Mouse (Mus musculus): ENCODE results near the gene Plbd2. TPM values are rescaled to one million over a fixed set of nuclear protein-coding genes. Genes with fewer than 3 reads are reported as not detected.

Gene Plbd2
- polyA plus RNA-seq, 1 experiment from 2014 or later, result 58.8 TPM

GRCm38 (mm10) chr5:120468830-120469229 is 34.6 kb downstream of the Plbd2 start:
- Histone ChIP-seq H3K4me3 (no peak overlapping the region), H3K27ac (no peak overlapping the region), H3K27me3 (peaks cover 5% of the 10 kb centered on the region), H3K4me1 (0 out of 2 replicates have a peak, but pooled peaks cover 7% of the 10 kb centered on the region), H3K9me3 (no peaks in the 10 kb centered on the region), H3K9ac (no peak overlapping the region), H3K4me2 (replicated peaks) (no peak overlapping the region), H3K36me3 (no peaks in the 10 kb centered on the region)
- 86% methylated on average over 6 of the region's 6 CpGs for WGBS
- ATAC-seq (ENCODE audit: low FRiP score, low read depth), result no peak

- no peak for ATAC-seq (ENCODE audit: low FRiP score, low read depth)
- Histone ChIP-seq H3K9ac (no peak overlapping the region), H3K9me3 (no peaks in the 10 kb centered on the region), H3K4me3 (no peak overlapping the region), H3K4me1 (0 out of 2 replicates have a peak, but pooled peaks cover 7% of the 10 kb centered on the region), H3K27me3 (peaks cover 10% of the 10 kb centered on the region), H3K27ac (no peak overlapping the region), H3K4me2 (replicated peaks) (no peak overlapping the region), H3K36me3 (no peaks in the 10 kb centered on the region)
- 61% methylated on average over 5 of the region's 5 CpGs for WGBS
Observed at GRCm38 (mm10) chr5:120468336-120468735, 35.1 kb downstream of the Plbd2 start.

GRCm38 (mm10) chr5:120467026-120467425 is 36.4 kb downstream of the Plbd2 start:
- no peaks in the 10 kb centered on the region for H3K36me3 ChIP-seq
- peak overlapping the region; percentile 15; the same call in 1 of the 2 replicates for H3K4me3 ChIP-seq
- 0 out of 2 replicates have a peak, but pooled peaks cover 7% of the 10 kb centered on the region for H3K4me1 ChIP-seq
- H3K27ac ChIP-seq, result no peak overlapping the region
- peaks cover 23% of the 10 kb centered on the region for H3K27me3 ChIP-seq
- no peaks in the 10 kb centered on the region for H3K9me3 ChIP-seq
- H3K9ac ChIP-seq, result no peak overlapping the region
- no peak for ATAC-seq (ENCODE audit: low FRiP score, low read depth)
- 7% methylated on average over 4 of the region's 4 CpGs for WGBS
- H3K4me2 ChIP-seq (replicated peaks), result no peak overlapping the region

GRCm38 (mm10) chr5:120465860-120466259 is 37.6 kb downstream of the Plbd2 start:
- Histone ChIP-seq H3K36me3 (no peaks in the 10 kb centered on the region), H3K4me2 (replicated peaks) (no peak overlapping the region), H3K4me3 (no peak overlapping the region), H3K9me3 (no peaks in the 10 kb centered on the region), H3K4me1 (no peaks in the 10 kb centered on the region), H3K27ac (no peak overlapping the region), H3K27me3 (peaks cover 35% of the 10 kb centered on the region), H3K9ac (no peak overlapping the region)
- WGBS, result 94% methylated on average over 6 of the region's 6 CpGs
- ATAC-seq (ENCODE audit: low FRiP score, low read depth), result no peak

- 36% methylated on average over 5 of the region's 5 CpGs for WGBS
- Histone ChIP-seq H3K9me3 (no peaks in the 10 kb centered on the region), H3K4me2 (replicated peaks) (no peak overlapping the region), H3K4me3 (no peak overlapping the region), H3K4me1 (no peaks in the 10 kb centered on the region), H3K27ac (no peak overlapping the region), H3K36me3 (no peaks in the 10 kb centered on the region), H3K27me3 (peaks cover 42% of the 10 kb centered on the region), H3K9ac (no peak overlapping the region)
- no peak for ATAC-seq (ENCODE audit: low FRiP score, low read depth)
Observed at GRCm38 (mm10) chr5:120465062-120465461, 38.4 kb downstream of the Plbd2 start.

GRCm38 (mm10) chr5:120464321-120464720 is 39.1 kb downstream of the Plbd2 start:
- H3K36me3 ChIP-seq, result no peaks in the 10 kb centered on the region
- H3K4me2 ChIP-seq (replicated peaks), result no peak overlapping the region
- H3K27ac ChIP-seq, result no peak overlapping the region
- no peaks in the 10 kb centered on the region for H3K4me1 ChIP-seq
- no peak overlapping the region for H3K4me3 ChIP-seq
- peaks cover 44% of the 10 kb centered on the region for H3K27me3 ChIP-seq
- WGBS, result 78% methylated on average over 4 of the region's 4 CpGs
- no peaks in the 10 kb centered on the region for H3K9me3 ChIP-seq
- H3K9ac ChIP-seq, result no peak overlapping the region
- no peak for ATAC-seq (ENCODE audit: low FRiP score, low read depth)

GRCm38 (mm10) chr5:120461902-120462301 is 41.5 kb downstream of the Plbd2 start:
- no peak overlapping the region for H3K27ac ChIP-seq
- no peak overlapping the region for H3K4me2 ChIP-seq (replicated peaks)
- H3K36me3 ChIP-seq, result no peaks in the 10 kb centered on the region
- ATAC-seq (ENCODE audit: low FRiP score, low read depth), result no peak
- no peak overlapping the region for H3K9ac ChIP-seq
- peaks cover 48% of the 10 kb centered on the region for H3K27me3 ChIP-seq
- no peaks in the 10 kb centered on the region for H3K9me3 ChIP-seq
- H3K4me3 ChIP-seq, result no peak overlapping the region
- WGBS, result 67% methylated on average over 15 of the region's 15 CpGs
- no peaks in the 10 kb centered on the region for H3K4me1 ChIP-seq

- Histone ChIP-seq H3K4me2 (replicated peaks) (no peak overlapping the region), H3K4me1 (0 out of 2 replicates have a peak, but pooled peaks cover 3% of the 10 kb centered on the region), H3K9me3 (no peaks in the 10 kb centered on the region), H3K27ac (no peak overlapping the region), H3K9ac (no peak overlapping the region), H3K36me3 (no peaks in the 10 kb centered on the region), H3K27me3 (peaks cover 73% of the 10 kb centered on the region), H3K4me3 (no peak overlapping the region)
- ATAC-seq (ENCODE audit: low FRiP score, low read depth), result no peak
- whole genome bisulfite sequencing, result 68% methylated on average over 10 of the region's 10 CpGs
Observed at GRCm38 (mm10) chr5:120459133-120459532, 44.3 kb downstream of the Plbd2 start.

- Histone ChIP-seq H3K27ac (no peak overlapping the region), H3K27me3 (peaks cover 70% of the 10 kb centered on the region)
- 7% methylated on average over 9 of the region's 9 CpGs for WGBS
Observed at GRCm38 (mm10) chr5:120457628-120458027, 45.8 kb downstream of the Plbd2 start.

GRCm38 (mm10) chr5:120456841-120457554 is 46.4 kb downstream of the Plbd2 start:
- 57% methylated on average over 7 of the region's 7 CpGs for WGBS
- peaks cover 67% of the 10 kb centered on the region for H3K27me3 ChIP-seq

More at GRCm38 (mm10) chr5:120457628-120458027, 45.8 kb downstream of the Plbd2 start:
- Histone ChIP-seq H3K9ac (no peak overlapping the region), H3K9me3 (no peaks in the 10 kb centered on the region), H3K4me2 (replicated peaks) (no peak overlapping the region), H3K4me3 (no peak overlapping the region), H3K4me1 (0 out of 2 replicates have a peak, but pooled peaks cover 3% of the 10 kb centered on the region), H3K36me3 (no peaks in the 10 kb centered on the region)
- no peak for ATAC-seq (ENCODE audit: low FRiP score, low read depth)

GRCm38 (mm10) chr5:120456253-120456652 is 47.2 kb downstream of the Plbd2 start:
- Histone ChIP-seq H3K9me3 (no peaks in the 10 kb centered on the region), H3K4me1 (0 out of 2 replicates have a peak, but pooled peaks cover 3% of the 10 kb centered on the region), H3K4me2 (replicated peaks) (no peak overlapping the region), H3K36me3 (no peaks in the 10 kb centered on the region), H3K27me3 (peaks cover 62% of the 10 kb centered on the region), H3K4me3 (no peak overlapping the region), H3K9ac (no peak overlapping the region), H3K27ac (no peak overlapping the region)
- ATAC-seq (ENCODE audit: low FRiP score, low read depth), result no peak
- 19% methylated on average over 1 of the region's 1 CpGs for WGBS

More at GRCm38 (mm10) chr5:120456841-120457554, 46.4 kb downstream of the Plbd2 start:
- ATAC-seq (ENCODE audit: low FRiP score, low read depth), result no peak
- H3K4me1 ChIP-seq, result 0 out of 2 replicates have a peak, but pooled peaks cover 3% of the 10 kb centered on the region
- no peak overlapping the region for H3K4me2 ChIP-seq (replicated peaks)
- no peak overlapping the region for H3K4me3 ChIP-seq
- H3K36me3 ChIP-seq, result no peaks in the 10 kb centered on the region
- no peak overlapping the region for H3K27ac ChIP-seq
- H3K9ac ChIP-seq, result no peak overlapping the region
- no peaks in the 10 kb centered on the region for H3K9me3 ChIP-seq

GRCm38 (mm10) chr5:120454756-120455337 is 48.6 kb downstream of the Plbd2 start:
- ATAC-seq (ENCODE audit: low FRiP score, low read depth), result no peak

More at GRCm38 (mm10) chr5:120454756-120455337, 48.6 kb downstream of the Plbd2 start:
- no peaks in the 10 kb centered on the region for H3K9me3 ChIP-seq
- H3K4me2 ChIP-seq (replicated peaks), result peak overlapping the region; percentile 31; the same call in 1 of the 2 replicates
- no peak overlapping the region for H3K9ac ChIP-seq
- H3K27ac ChIP-seq, result no peak overlapping the region
- no peaks in the 10 kb centered on the region for H3K36me3 ChIP-seq
- H3K4me1 ChIP-seq, result 0 out of 2 replicates have a peak, but pooled peaks cover 3% of the 10 kb centered on the region
- no peak overlapping the region for H3K4me3 ChIP-seq
- H3K27me3 ChIP-seq, result peaks cover 60% of the 10 kb centered on the region
- 41% methylated on average over 14 of the region's 14 CpGs for WGBS

All from limb, embryonic 13.5 days (tissue).